Mouse (Mus musculus) forebrain, embryonic 16.5 days (tissue): ENCODE results near the gene Kcnb1. TPM values are rescaled to one million over a fixed set of nuclear protein-coding genes. Genes with fewer than 3 reads are reported as not detected.

Experiments used
- ATAC-seq: fragments of 200-750 bp; cut with Nextera tagmentation; 2 replicates; pipeline ENCODE4 v1.8.0; 2017; ENCODE audit warnings: mild to moderate bottlenecking, moderate library complexity
- H3K27ac ChIP-seq: fragments of 300-500 bp; sonication (generic); 2 replicates; pipeline ENCODE4 v1.5.1; 2014; ENCODE audit warnings: low read length, control low read depth
- H3K27me3 ChIP-seq: fragments of 300-500 bp; sonication (generic); replicated peaks from 2 replicates; pipeline ENCODE4 v1.6.1; 2014; ENCODE audit warnings: low read length; ENCODE audit not compliant: control insufficient read depth, insufficient read depth
- H3K36me3 ChIP-seq: fragments of 300-500 bp; sonication (generic); 2 replicates; pipeline ENCODE4 v1.6.1; 2014; ENCODE audit not compliant: control insufficient read depth, insufficient read depth
- H3K4me1 ChIP-seq: fragments of 300-500 bp; sonication (generic); replicated peaks from 2 replicates; pipeline ENCODE4 v1.6.1; 2014; ENCODE audit warnings: low read length; ENCODE audit not compliant: control insufficient read depth, insufficient read depth
- H3K4me2 ChIP-seq: fragments of 300-500 bp; sonication (generic); 2 replicates; pipeline ENCODE4 v1.6.1; 2014; ENCODE audit warnings: mild to moderate bottlenecking, low read length, control low read depth
- H3K4me3 ChIP-seq: fragments of 300-500 bp; sonication (generic); replicated peaks from 2 replicates; pipeline ENCODE4 v1.5.1; 2014; ENCODE audit warnings: mild to moderate bottlenecking, low read length, control low read depth
- H3K9ac ChIP-seq: fragments of 300-500 bp; sonication (generic); replicated peaks from 2 replicates; pipeline ENCODE4 v1.6.1; 2014; ENCODE audit warnings: low read depth, low read length, control low read depth
- H3K9me3 ChIP-seq: fragments of 300-500 bp; sonication (generic); 2 replicates; pipeline ENCODE4 v1.6.1; 2016; ENCODE audit warnings: low read length; ENCODE audit not compliant: control insufficient read depth
- WGBS: fragments of 180-500 bp; shearing (Covaris S2); extraction: QIAGEN DNeasy Blood & Tissue Kit; methylation state at CpG from one replicate; pipeline ENCODE4 v1.1.7; 2014; 5-methylcytosine and 5-hydroxymethylcytosine counted together
- polyA plus RNA-seq: library from polyadenylated mRNA; unstranded; fragments of >200 nt; fragmentation: Nextera tagmentation; extraction: Ambion mirVana; gene quantifications from 2 replicates; pipeline ENCODE4 v1.2.1, GENCODE M21; 2015

The Kcnb1 gene
- polyA plus RNA-seq, 1 experiment from 2014 or later: 3.2 TPM

DNA sequence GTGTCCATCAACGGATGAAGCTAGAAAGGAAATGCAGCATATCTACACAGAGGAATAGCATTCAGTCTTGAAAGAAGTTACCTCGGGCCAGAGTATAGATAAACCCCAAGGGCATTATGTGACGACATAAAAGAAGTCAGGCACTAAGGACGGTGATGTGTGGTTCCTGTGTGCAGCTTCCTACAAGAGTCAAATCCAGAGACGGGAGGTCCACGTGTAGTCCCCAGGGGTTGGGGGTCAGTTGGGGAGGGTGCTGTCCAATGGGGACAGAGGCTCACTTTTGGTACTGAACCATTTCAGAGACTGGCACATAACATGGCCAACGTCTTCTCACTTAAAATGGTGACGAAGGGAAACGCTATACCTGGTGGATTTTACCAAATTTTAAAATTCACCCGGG, 10.7 kb downstream of the Kcnb1 start:
- 88% methylated on average over 10 of the region's 10 CpGs for WGBS
- no peak for ATAC-seq
- no peak overlapping the region for H3K4me2 ChIP-seq

DNA sequence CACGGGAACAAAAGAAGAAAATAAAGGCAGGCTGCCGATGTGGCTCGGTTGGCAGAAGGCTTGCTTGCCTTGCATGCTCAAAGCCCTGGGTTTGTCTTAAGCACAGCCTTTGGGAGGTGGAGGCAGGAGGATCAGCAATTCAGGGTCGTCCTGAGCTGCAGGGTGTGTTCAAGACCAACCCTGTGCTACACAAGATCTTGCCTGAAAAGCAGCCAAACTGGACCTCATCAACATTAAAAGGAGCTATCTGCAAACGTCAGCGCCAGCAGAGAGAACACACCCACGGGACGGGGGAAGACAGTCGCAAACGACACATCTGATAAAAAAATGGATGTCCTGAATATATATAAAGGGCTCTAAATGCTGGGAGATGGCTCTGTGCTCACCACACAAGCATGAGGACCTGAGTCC, 12.7 kb downstream of the Kcnb1 start:
- no peaks in the 10 kb centered on the region for H3K9me3 ChIP-seq
- H3K4me3 ChIP-seq: no peak overlapping the region
- H3K4me1 ChIP-seq: no peaks in the 10 kb centered on the region
- H3K36me3 ChIP-seq: peaks cover 2% of the 10 kb centered on the region; the same call in 1 of the 2 replicates
- H3K27ac ChIP-seq: no peak overlapping the region
- 62% methylated on average over 10 of the region's 10 CpGs for WGBS
- no peak for ATAC-seq
- no peak overlapping the region for H3K9ac ChIP-seq
- no peaks in the 10 kb centered on the region for H3K27me3 ChIP-seq
- H3K4me2 ChIP-seq: no peak overlapping the region

More for the DNA sequence above, 10.7 kb downstream of the Kcnb1 start:
- Histone ChIP-seq H3K4me1 (no peaks in the 10 kb centered on the region), H3K36me3 (no peaks in the 10 kb centered on the region), H3K4me3 (no peak overlapping the region), H3K9me3 (peaks cover 2% of the 10 kb centered on the region; the same call in 1 of the 2 replicates), H3K27me3 (no peaks in the 10 kb centered on the region), H3K27ac (no peak overlapping the region), H3K9ac (no peak overlapping the region)

DNA sequence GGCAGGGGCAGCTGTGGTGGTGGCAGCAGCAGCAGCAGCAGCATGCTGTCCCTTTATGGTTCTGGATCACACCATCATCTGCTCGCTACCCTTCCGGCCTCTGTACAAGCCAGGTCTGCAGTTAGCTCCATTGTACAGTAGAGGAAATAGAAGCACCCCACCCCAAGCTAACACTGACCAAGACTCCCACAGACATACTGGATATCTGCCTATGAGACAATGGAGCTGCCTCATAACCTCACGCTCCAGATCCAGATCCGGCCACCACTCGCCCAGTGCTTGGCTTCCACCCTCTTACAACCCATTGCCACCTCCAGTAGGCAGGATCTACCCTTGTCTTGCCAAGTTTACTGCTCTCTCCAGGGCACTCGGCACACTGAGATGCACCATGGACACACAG, 14.7 kb downstream of the Kcnb1 start:
- Histone ChIP-seq H3K4me3 (no peak overlapping the region), H3K27ac (no peak overlapping the region), H3K4me2 (no peak overlapping the region), H3K4me1 (no peaks in the 10 kb centered on the region), H3K27me3 (no peaks in the 10 kb centered on the region), H3K9me3 (no peaks in the 10 kb centered on the region), H3K36me3 (peaks cover 2% of the 10 kb centered on the region; the same call in 1 of the 2 replicates), H3K9ac (no peak overlapping the region)
- 92% methylated on average over 6 of the region's 6 CpGs for WGBS
- no peak for ATAC-seq

DNA sequence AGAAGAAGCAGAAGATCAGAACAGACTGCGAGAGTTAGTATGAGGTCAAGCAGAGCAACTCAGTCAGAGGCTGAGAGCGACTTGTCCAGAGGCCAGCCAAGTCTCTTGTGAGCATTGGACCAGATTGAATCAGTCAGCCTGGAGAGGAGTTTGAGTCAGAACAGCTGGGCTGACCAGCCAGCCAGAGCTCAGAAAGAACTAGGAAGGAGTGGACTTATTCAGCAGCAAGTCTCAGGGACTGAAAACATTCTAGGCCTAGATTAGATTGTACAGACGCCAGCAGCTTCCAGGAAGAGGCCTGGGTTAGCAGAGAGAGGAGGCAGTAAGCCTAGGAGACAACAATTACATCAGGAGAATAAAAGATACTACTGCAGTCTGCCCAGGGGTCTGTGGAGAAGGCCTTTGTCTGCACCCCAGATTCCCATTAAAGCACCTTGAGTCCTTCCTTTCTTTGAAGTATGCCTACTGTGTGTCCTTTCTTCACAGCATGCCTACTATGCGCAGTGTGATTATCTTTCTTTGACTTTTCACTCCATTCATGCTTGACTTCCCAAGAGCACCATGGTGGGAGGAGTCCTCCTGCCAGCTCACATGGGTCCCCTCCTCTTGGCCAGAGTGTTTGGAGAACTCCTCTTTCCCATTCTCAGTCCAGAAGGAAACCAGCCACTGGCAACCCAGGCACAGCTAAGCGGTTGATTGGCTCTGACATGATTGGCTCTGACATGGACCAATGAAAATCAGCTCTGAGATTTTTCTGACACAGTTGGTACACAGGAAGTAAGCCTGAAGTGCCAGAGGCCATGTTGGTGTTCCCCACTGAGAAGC, 16.7 kb downstream of the Kcnb1 start:
- Histone ChIP-seq H3K9me3 (no peaks in the 10 kb centered on the region), H3K9ac (no peak overlapping the region), H3K4me1 (no peaks in the 10 kb centered on the region; the same call in 1 of the 2 replicates), H3K4me2 (no peak overlapping the region), H3K27me3 (no peaks in the 10 kb centered on the region), H3K4me3 (no peak overlapping the region), H3K36me3 (peaks cover 2% of the 10 kb centered on the region; the same call in 1 of the 2 replicates), H3K27ac (no peak overlapping the region)
- WGBS: 80% methylated on average over 5 of the region's 5 CpGs
- no peak for ATAC-seq

GRCm38 (mm10) chr2:167167515-167168212, 22.3 kb downstream of the Kcnb1 start:
- H3K36me3 ChIP-seq: no peaks in the 10 kb centered on the region
- ATAC-seq: no peak
- peaks cover 5% of the 10 kb centered on the region for H3K4me1 ChIP-seq
- no peak overlapping the region for H3K27ac ChIP-seq
- no peaks in the 10 kb centered on the region for H3K9me3 ChIP-seq
- H3K4me2 ChIP-seq: no peak overlapping the region
- no peak overlapping the region for H3K4me3 ChIP-seq
- WGBS: 56% methylated on average over 11 of the region's 11 CpGs
- H3K9ac ChIP-seq: no peak overlapping the region
- H3K27me3 ChIP-seq: no peaks in the 10 kb centered on the region

DNA sequence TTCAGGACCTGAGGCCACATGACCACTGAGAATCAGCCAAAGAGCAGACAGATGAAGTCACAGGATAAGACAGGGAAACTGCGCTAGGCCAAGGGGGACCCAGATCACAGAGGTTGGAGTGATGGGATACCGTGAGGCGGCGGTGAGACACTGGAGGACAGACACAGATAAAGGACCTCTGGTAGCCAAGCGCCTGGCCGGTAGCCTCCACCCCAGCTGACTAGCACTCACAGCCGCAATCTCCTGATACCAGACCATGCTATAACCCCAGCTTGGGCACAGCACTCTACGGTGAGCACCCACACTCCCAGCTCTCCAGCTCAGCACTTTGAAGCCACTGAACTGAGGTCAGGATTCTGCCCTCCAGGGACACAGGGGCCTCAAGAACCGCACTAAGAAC, 26.4 kb downstream of the Kcnb1 start:
- WGBS: 97% methylated on average over 9 of the region's 9 CpGs
- H3K4me2 ChIP-seq: no peak overlapping the region
- H3K4me3 ChIP-seq: no peak overlapping the region
- no peak overlapping the region for H3K27ac ChIP-seq
- no peak for ATAC-seq
- H3K9ac ChIP-seq: no peak overlapping the region
- peaks cover 10% of the 10 kb centered on the region for H3K4me1 ChIP-seq
- no peaks in the 10 kb centered on the region for H3K27me3 ChIP-seq
- no peaks in the 10 kb centered on the region for H3K36me3 ChIP-seq
- peaks cover 3% of the 10 kb centered on the region; the same call in 1 of the 2 replicates for H3K9me3 ChIP-seq

DNA sequence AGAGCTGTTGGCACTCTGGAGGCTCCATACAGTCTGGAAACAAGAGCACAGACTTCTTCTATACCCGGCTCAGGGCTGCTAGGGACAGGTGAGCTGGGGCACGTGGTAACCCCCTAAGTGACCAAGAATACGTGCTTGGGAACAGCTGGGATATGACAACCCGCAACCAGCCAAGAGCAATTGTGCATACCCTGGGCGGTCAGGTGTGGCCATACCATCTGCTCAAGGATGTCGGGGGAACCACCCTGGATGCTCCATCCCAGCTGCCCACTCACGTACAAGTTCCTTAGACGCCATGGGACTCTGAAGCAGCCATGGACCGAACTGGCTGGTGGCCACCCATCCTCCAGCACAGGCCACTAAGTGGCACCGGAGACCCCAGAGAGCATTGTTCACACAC, 26.8 kb downstream of the Kcnb1 start:
- H3K27ac ChIP-seq: no peak overlapping the region
- H3K4me2 ChIP-seq: no peak overlapping the region
- no peaks in the 10 kb centered on the region for H3K36me3 ChIP-seq
- WGBS: 96% methylated on average over 10 of the region's 10 CpGs
- no peak overlapping the region for H3K4me3 ChIP-seq
- H3K9ac ChIP-seq: no peak overlapping the region
- peaks cover 3% of the 10 kb centered on the region; the same call in 1 of the 2 replicates for H3K9me3 ChIP-seq
- H3K4me1 ChIP-seq: peaks cover 10% of the 10 kb centered on the region
- ATAC-seq: no peak
- H3K27me3 ChIP-seq: no peaks in the 10 kb centered on the region

- WGBS: 55% methylated on average over 10 of the region's 10 CpGs
- Histone ChIP-seq H3K9ac (no peak overlapping the region), H3K9me3 (peaks cover 3% of the 10 kb centered on the region; the same call in 1 of the 2 replicates), H3K27ac (no peak overlapping the region), H3K27me3 (no peaks in the 10 kb centered on the region), H3K4me1 (peaks cover 6% of the 10 kb centered on the region), H3K36me3 (no peaks in the 10 kb centered on the region), H3K4me3 (no peak overlapping the region), H3K4me2 (no peak overlapping the region)
- no peak for ATAC-seq
These were observed 27.4 kb downstream of the Kcnb1 start for GRCm38 (mm10) chr2:167162516-167163021.

DNA sequence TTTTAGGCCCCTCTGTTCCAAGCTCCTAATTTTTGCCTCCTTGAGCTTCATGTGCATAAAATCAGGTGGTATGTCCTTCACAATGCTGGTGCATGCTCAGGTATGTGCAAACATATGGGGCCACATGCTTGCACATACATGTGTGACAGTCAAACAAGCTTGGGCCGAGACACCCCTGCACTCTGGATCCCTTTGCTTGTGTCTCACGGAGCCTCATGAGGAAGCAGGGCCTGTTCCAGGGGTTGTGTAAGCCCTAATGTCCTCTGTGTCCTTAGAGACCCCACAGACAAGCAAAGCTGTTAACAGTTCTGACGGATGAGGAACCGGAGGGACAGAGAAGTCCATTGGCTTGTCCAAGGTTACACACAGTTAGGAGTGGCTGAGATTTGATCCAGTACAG, 30.2 kb downstream of the Kcnb1 start:
- Histone ChIP-seq H3K27ac (no peak overlapping the region), H3K9me3 (peaks cover 3% of the 10 kb centered on the region; the same call in 1 of the 2 replicates)
- no peak for ATAC-seq

More for the DNA sequence above, 30.2 kb downstream of the Kcnb1 start:
- Histone ChIP-seq H3K4me3 (no peak overlapping the region), H3K36me3 (no peaks in the 10 kb centered on the region), H3K4me2 (no peak overlapping the region), H3K9ac (no peak overlapping the region), H3K4me1 (peaks cover 19% of the 10 kb centered on the region), H3K27me3 (no peaks in the 10 kb centered on the region)
- WGBS: 87% methylated on average over 4 of the region's 4 CpGs
